Mouse (Mus musculus): ENCODE data around the gene Zfp941. TPM values are rescaled to one million over a fixed set of nuclear protein-coding genes. Genes with fewer than 3 reads are reported as not detected.

Zfp941 gene
- polyA plus RNA-seq (2012; rRNA removed) = 0.01 and 0.02 TPM in 2 replicates

DNA sequence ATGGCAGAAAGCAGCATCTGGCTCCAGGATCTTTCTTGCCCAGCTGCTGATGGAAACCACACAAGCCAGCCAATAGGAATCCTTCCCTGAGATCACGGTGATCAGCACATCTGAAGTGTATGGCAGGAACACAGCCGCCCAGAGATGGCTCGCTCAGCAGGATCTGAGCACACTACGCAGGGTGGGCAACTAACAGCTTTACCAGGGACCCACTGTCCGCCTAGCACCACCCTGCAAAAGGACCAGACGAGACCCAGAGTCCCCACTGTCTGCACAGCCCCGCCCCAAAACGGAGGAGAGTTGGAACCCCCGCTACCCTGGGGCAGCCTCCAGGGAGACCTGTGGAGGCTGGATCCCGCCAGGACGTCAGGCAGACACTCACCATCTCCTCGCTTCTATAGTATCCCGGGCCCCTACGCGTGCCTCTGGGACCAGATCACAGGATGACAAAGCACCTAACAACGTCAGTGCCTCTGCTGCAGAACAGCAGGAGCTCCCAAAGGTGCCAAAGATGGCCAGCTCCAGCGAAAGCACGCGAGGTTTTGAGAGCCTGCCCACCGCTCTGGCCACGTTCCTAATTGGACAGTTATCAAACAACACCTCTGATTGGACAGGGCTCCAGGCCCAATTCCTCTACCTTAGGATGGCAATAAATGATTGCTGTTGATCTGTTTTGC, at the start of gene Zfp941:
Zfp941 (minus strand) TSS at position 526 of the 677 bp plus-strand sequence.

DNA sequence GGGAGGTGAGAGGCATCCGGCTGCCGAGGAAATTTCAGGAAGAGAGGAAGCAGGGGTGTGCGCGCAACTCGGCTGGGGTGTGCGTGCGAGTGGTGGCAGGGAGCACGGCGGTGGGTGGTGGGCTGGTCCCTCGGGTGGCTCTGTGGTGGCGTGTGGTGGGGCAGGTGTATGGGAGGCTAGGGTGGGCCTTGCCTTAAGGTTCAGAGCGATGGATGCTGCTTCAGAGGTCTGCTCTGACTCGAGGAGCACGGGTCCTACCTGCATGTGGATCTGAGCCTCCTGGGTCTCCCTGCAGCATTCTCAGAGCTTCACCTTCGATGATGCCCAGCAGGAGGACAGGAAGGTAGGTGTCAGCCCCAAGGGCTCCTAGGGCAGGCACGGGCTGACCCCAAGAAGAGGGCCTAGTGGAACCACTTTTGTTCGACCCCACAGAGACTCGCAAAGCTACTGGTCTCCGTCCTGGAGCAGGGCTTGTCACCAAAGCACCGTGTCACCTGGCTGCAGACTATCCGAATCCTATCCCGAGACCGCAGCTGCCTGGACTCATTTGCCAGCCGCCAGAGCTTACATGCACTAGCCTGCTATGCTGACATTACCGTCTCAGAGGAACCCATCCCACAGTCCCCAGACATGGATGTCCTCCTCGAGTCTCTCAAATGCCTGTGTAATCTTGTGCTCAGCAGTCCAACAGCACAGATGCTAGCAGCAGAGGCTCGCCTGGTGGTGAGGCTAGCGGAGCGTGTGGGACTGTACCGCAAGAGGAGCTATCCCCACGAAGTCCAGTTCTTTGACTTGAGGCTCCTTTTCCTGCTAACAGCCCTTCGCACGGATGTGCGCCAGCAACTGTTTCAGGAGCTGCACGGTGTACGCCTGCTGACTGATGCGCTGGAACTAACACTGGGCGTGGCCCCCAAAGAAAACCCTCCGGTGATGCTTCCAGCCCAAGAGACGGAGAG, 35.9 kb upstream of the Zfp941 start, which contains the start of gene Bet1l:
Bet1l (minus strand) TSS at position 28 of the 956 bp plus-strand sequence.

DNA sequence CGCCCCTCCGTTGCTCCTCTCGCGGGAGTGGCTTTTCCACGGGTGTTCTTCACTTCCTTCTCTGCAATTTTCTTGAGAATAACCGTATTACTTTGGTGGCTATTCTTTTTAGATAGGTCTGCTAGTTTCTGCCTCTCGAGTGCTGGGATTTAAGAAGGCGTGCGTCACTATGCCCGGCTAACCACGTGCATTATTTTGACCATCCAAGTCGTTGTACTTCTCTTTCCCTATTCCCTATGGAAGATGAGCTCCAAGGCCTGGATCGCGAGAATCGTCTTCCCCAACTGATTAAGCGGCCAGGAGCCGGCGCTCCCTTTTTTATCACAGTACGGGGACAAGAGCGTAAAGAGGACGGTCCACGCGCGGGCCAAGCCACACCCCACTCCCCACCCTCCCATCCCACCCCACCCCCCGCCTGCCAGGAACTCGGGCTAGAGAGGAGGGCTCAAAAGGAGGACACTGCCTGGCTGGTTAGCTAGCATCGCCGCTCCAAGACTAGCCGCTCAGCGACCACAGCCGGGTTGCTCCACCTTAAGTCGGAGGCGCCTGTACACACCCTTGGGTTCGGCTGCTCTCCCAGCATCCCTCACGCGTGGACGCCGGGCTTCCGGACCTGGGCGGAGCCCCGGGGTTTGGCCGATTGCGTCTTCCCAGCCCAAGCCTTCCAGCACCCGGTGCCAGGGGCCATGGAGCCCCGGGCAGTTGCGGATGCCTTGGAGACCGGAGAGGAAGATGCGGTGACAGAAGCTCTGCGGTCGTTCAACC, 35.0 kb upstream of the Zfp941 start, which contains the start of gene Ric8a:
Ric8a (plus strand) TSS at position 173 of the 765 bp plus-strand sequence.

GRCm38 (mm10) chr7:140855860-140856784, 34.1 kb upstream of the Zfp941 start, which contains the start of gene Gm45785:
Gm45785 (minus strand) TSS chr7:140856331.

DNA sequence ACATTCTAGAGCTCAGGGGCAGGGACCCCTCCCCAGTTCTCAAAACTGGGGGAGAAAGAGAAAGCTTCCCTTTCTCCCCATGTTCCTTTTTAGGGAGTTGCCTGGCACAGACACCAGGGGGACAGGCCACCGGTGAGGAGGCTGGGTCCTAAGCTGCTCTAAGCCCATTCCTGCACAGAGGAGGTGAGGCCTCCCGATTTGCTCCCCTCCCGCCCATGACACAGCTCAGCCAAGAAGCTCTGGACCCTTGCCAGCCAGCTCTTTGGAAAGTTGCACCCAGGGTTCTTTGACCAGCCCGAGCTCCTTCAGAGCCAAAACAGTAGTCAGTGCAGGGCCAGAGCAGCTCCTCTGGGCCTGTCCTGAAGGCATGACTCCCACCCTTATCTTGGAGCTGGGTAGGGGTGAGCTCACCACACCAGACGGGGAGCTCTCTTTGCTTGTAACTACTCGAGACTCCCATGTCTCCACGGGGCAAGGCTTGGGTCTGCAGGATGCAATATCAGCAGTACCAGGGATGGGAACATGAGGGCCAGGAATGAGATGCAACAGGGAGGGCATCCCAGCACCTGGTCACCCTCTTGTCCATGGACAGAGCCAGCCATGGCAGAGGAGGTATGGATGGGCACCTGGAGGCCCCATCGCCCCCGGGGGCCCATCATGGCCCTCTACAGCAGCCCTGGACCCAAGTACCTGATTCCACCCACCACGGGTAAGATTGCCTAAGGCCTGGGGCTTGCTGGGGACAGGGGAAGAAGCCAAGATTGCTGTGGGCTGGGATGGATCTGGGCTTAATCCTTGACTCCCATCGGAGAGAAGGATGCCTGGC, 26.0 kb upstream of the Zfp941 start, which contains the start of gene Odf3:
Odf3 (plus strand) TSS at position 51 of the 826 bp plus-strand sequence.

DNA sequence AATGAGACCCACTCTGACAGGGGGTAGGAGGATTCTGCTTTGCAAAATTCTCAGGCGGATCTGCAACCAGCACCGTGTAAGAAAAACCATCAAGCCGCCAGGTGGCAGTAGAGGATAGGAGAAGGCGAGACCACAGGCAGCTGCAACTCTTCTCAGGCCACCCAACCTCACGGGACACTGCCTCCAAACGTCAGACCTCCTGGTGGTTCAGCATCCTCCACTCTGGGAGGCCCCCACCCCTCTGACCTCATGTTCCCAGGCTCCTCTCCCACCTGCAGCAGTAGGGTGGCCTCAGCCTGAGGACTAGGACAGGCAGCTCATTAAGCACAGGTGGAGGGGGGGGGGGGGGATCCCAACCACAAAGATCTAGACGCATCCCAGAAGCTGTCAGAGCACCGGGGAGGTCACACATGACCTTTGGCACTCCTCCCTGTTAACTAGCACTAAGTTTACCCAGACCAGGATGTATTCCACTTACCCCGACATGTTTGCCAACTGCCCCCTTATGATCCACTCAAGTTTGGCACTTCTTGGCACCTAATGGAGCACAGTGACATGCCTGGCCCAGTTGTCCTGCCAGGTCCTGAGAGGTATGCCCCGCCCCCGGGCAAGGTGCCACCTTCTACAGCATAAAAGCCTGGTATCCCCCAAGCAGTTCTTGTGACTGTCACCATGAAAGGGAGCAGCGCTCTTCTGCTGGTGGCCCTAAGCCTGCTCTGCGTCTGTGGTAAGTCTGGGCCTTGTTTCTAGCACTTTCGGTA, 23.1 kb upstream of the Zfp941 start, which contains the start of gene Scgb1c1:
Scgb1c1 (plus strand) TSS at position 643 of the 761 bp plus-strand sequence.

GRCm38 (mm10) chr7:140834968-140835757, 13.2 kb upstream of the Zfp941 start, which contains the start of gene Urah:
Urah (plus strand) TSS chr7:140835018.

DNA sequence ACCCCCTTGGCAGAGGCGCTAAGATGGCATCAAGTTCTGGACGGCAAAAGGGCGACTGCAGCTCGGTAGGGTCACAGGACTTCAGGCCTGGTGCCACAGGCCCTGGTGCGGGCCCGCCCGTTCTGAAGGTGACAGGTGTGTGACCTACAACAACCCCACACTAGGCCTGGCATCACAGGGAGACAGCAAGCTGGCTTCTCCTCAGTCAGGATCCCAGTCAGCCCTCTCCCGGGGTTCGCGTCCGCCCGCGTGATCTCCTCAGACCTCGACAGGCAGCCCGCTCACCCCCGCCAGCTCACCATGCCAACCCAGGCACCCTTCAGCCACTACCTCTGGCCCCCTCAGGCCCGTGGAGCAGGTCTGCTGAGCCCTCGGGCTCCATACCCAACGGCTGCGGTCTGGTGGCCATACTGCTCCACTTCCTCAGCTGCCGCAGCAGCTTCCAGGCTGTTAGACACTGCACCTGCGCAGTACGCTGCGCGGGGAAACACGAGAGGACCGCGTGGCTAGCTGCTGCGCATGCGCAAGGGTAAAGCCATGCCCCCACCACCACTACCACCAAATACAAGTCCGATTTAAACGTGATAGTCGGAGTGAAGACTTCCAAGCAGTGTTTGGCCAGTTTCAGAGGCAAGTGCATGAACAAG, 34.4 kb downstream of the Zfp941 start, which contains the start of gene Syce1:
Syce1 (minus strand) TSS at position 447 of the 647 bp plus-strand sequence.

GRCm38 (mm10) chr7:140763447-140764020, 58.4 kb downstream of the Zfp941 start, which contains the start of gene Cyp2e1:
Cyp2e1 (plus strand) TSS chr7:140763739.

Other genes with a start within 250 kb of the Zfp941 start
- not detected in 2 replicates for gene Olfr46, start 220.9 kb downstream of the Zfp941 start, polyA plus RNA-seq (2012; rRNA removed)
- gene Olfr61, start 193.2 kb downstream of the Zfp941 start, polyA plus RNA-seq (2012; rRNA removed) = not detected in 2 replicates
- gene Olfr53, start 175.7 kb downstream of the Zfp941 start, polyA plus RNA-seq (2012; rRNA removed) = not detected in 2 replicates
- not detected in 2 replicates for gene Olfr539, start 162.2 kb downstream of the Zfp941 start, polyA plus RNA-seq (2012; rRNA removed)
- gene Olfr45, start 140.2 kb downstream of the Zfp941 start, polyA plus RNA-seq (2012; rRNA removed) = not detected in 2 replicates
- not detected in 2 replicates for gene Olfr541, start 124.9 kb downstream of the Zfp941 start, polyA plus RNA-seq (2012; rRNA removed)
- 0.06 and 0.75 TPM in 2 replicates for gene Cyp2e1, start 58.4 kb downstream of the Zfp941 start, polyA plus RNA-seq (2012; rRNA removed)
- gene Syce1, start 34.3 kb downstream of the Zfp941 start, polyA plus RNA-seq (2012; rRNA removed) = 0.15 TPM in 1 of 2 replicates, not detected in the other
- gene Urah, start 12.8 kb upstream of the Zfp941 start, polyA plus RNA-seq (2012; rRNA removed) = 24.9 and 25.9 TPM in 2 replicates
- gene Scgb1c1, start 23.4 kb upstream of the Zfp941 start, polyA plus RNA-seq (2012; rRNA removed) = not detected in 2 replicates
- not detected in 2 replicates for gene Odf3, start 25.6 kb upstream of the Zfp941 start, polyA plus RNA-seq (2012; rRNA removed)
- gene Gm45785, start 34.2 kb upstream of the Zfp941 start, polyA plus RNA-seq (2012; rRNA removed) = not detected in 2 replicates
- 38.8 and 38.9 TPM in 2 replicates for gene Ric8a, start 34.8 kb upstream of the Zfp941 start, polyA plus RNA-seq (2012; rRNA removed)
- gene Bet1l, start 35.4 kb upstream of the Zfp941 start, polyA plus RNA-seq (2012; rRNA removed) = 7.5 and 8.6 TPM in 2 replicates
- 26.4 and 30.2 TPM in 2 replicates for gene Psmd13, start 59.8 kb upstream of the Zfp941 start, polyA plus RNA-seq (2012; rRNA removed)
- gene Sirt3, start 60.1 kb upstream of the Zfp941 start, polyA plus RNA-seq (2012; rRNA removed) = 12.7 and 14.2 TPM in 2 replicates
- 24.9 and 30.2 TPM in 2 replicates for gene Cox8b, start 78.3 kb upstream of the Zfp941 start, polyA plus RNA-seq (2012; rRNA removed)
- gene Nlrp6, start 98.7 kb upstream of the Zfp941 start, polyA plus RNA-seq (2012; rRNA removed) = 0.08 and 0.19 TPM in 2 replicates
- gene Pgghg, start 119.2 kb upstream of the Zfp941 start, polyA plus RNA-seq (2012; rRNA removed) = 13.5 and 15.5 TPM in 2 replicates
- 0.67 and 1.3 TPM in 2 replicates for gene Ifitm5, start 128.1 kb upstream of the Zfp941 start, polyA plus RNA-seq (2012; rRNA removed)
- gene Gm45717, start 133.8 kb upstream of the Zfp941 start, polyA plus RNA-seq (2012; rRNA removed) = not detected in 2 replicates
- 255 and 272 TPM in 2 replicates for gene Ifitm2, start 133.8 kb upstream of the Zfp941 start, polyA plus RNA-seq (2012; rRNA removed)
- gene Ifitm1, start 145.0 kb upstream of the Zfp941 start, polyA plus RNA-seq (2012; rRNA removed) = 46.7 and 48.2 TPM in 2 replicates
- gene Ifitm3, start 188.6 kb upstream of the Zfp941 start, polyA plus RNA-seq (2012; rRNA removed) = 83.2 and 93.7 TPM in 2 replicates
- gene Ifitm6, start 195.7 kb upstream of the Zfp941 start, polyA plus RNA-seq (2012; rRNA removed) = 0.83 and 1.1 TPM in 2 replicates
- gene Gm17387, start 207.0 kb upstream of the Zfp941 start, polyA plus RNA-seq (2012; rRNA removed) = not detected in 2 replicates
- 1.2 and 1.6 TPM in 2 replicates for gene B4galnt4, start 238.9 kb upstream of the Zfp941 start, polyA plus RNA-seq (2012; rRNA removed)

Data from stomach, adult 2 months (tissue).